Mouse (Mus musculus): ENCODE results near the gene Glrx. TPM values are rescaled to one million over a fixed set of nuclear protein-coding genes. Genes with fewer than 3 reads are reported as not detected.
"Not testable (repeated sequence)": the region's sequence is repeated elsewhere in the genome, so short reads cannot be mapped to it uniquely, and the experiment has no call there.

The Glrx gene
- polyA plus RNA-seq, 1 experiment, result 36.0 TPM

- TF ChIP-seq POLR2A (IDR thresholded peaks at IDR 0.05; ENCODE audit: borderline replicate concordance, extremely low read depth, insufficient read depth, insufficient read length, poor library complexity, severe bottlenecking), result no peak
- no peak for DNase-seq (ENCODE audit: low read depth)
Measured at GRCm38 (mm10) chr13:75865486-75866184, 26.0 kb downstream of the Glrx start.

GRCm38 (mm10) chr13:75867876-75868275, 28.2 kb downstream of the Glrx start:
- no peak for DNase-seq (ENCODE audit: low read depth)
- TF ChIP-seq CTCF (IDR thresholded peaks at IDR 0.05; ENCODE audit: borderline replicate concordance, extremely low read depth, insufficient read depth, insufficient read length) (no peak), POLR2A (IDR thresholded peaks at IDR 0.05; ENCODE audit: borderline replicate concordance, extremely low read depth, insufficient read depth, insufficient read length, poor library complexity, severe bottlenecking) (no peak)

GRCm38 (mm10) chr13:75874608-75875376, 35.1 kb downstream of the Glrx start:
- no peak for DNase-seq (ENCODE audit: low read depth)
- TF ChIP-seq POLR2A (IDR thresholded peaks at IDR 0.05; ENCODE audit: borderline replicate concordance, extremely low read depth, insufficient read depth, insufficient read length, poor library complexity, severe bottlenecking), result no peak
- TF ChIP-seq CTCF (IDR thresholded peaks at IDR 0.05; ENCODE audit: borderline replicate concordance, extremely low read depth, insufficient read depth, insufficient read length), result no peak

GRCm38 (mm10) chr13:75876188-75876587, 36.5 kb downstream of the Glrx start:
- DNase-seq (ENCODE audit: low read depth), result not testable (repeated sequence)

GRCm38 (mm10) chr13:75876592-75876991, 36.9 kb downstream of the Glrx start:
- DNase-seq (ENCODE audit: low read depth), result no peak
- no peak for TF ChIP-seq POLR2A (IDR thresholded peaks at IDR 0.05; ENCODE audit: borderline replicate concordance, extremely low read depth, insufficient read depth, insufficient read length, poor library complexity, severe bottlenecking)
- TF ChIP-seq CTCF (IDR thresholded peaks at IDR 0.05; ENCODE audit: borderline replicate concordance, extremely low read depth, insufficient read depth, insufficient read length), result no peak

- TF ChIP-seq CTCF (IDR thresholded peaks at IDR 0.05; ENCODE audit: borderline replicate concordance, extremely low read depth, insufficient read depth, insufficient read length), result peak; percentile 63; the same call in 1 of the 2 replicates
- no peak for TF ChIP-seq POLR2A (IDR thresholded peaks at IDR 0.05; ENCODE audit: borderline replicate concordance, extremely low read depth, insufficient read depth, insufficient read length, poor library complexity, severe bottlenecking)
- peak; percentile 83 for DNase-seq (ENCODE audit: low read depth)
Measured at GRCm38 (mm10) chr13:75877907-75878306, 38.2 kb downstream of the Glrx start.

- no peak for TF ChIP-seq CTCF (IDR thresholded peaks at IDR 0.05; ENCODE audit: borderline replicate concordance, extremely low read depth, insufficient read depth, insufficient read length)
- no peak for TF ChIP-seq POLR2A (IDR thresholded peaks at IDR 0.05; ENCODE audit: borderline replicate concordance, extremely low read depth, insufficient read depth, insufficient read length, poor library complexity, severe bottlenecking)
- DNase-seq (ENCODE audit: low read depth), result no peak
Measured at GRCm38 (mm10) chr13:75879756-75880155, 40.1 kb downstream of the Glrx start.

GRCm38 (mm10) chr13:75880501-75880900, 40.8 kb downstream of the Glrx start:
- no peak for TF ChIP-seq CTCF (IDR thresholded peaks at IDR 0.05; ENCODE audit: borderline replicate concordance, extremely low read depth, insufficient read depth, insufficient read length)
- no peak for TF ChIP-seq POLR2A (IDR thresholded peaks at IDR 0.05; ENCODE audit: borderline replicate concordance, extremely low read depth, insufficient read depth, insufficient read length, poor library complexity, severe bottlenecking)
- DNase-seq (ENCODE audit: low read depth), result peak; percentile 81

GRCm38 (mm10) chr13:75883792-75884191, 44.1 kb downstream of the Glrx start:
- TF ChIP-seq CTCF (IDR thresholded peaks at IDR 0.05; ENCODE audit: borderline replicate concordance, extremely low read depth, insufficient read depth, insufficient read length) (no peak), POLR2A (IDR thresholded peaks at IDR 0.05; ENCODE audit: borderline replicate concordance, extremely low read depth, insufficient read depth, insufficient read length, poor library complexity, severe bottlenecking) (no peak)

GRCm38 (mm10) chr13:75891868-75892267, 52.2 kb downstream of the Glrx start:
- no peak for TF ChIP-seq CTCF (IDR thresholded peaks at IDR 0.05; ENCODE audit: borderline replicate concordance, extremely low read depth, insufficient read depth, insufficient read length)
- no peak for DNase-seq (ENCODE audit: low read depth)

More at GRCm38 (mm10) chr13:75883792-75884191, 44.1 kb downstream of the Glrx start:
- DNase-seq (ENCODE audit: low read depth), result no peak

- no peak for TF ChIP-seq CTCF (IDR thresholded peaks at IDR 0.05; ENCODE audit: borderline replicate concordance, extremely low read depth, insufficient read depth, insufficient read length)
- TF ChIP-seq POLR2A (IDR thresholded peaks at IDR 0.05; ENCODE audit: borderline replicate concordance, extremely low read depth, insufficient read depth, insufficient read length, poor library complexity, severe bottlenecking), result no peak
- no peak for DNase-seq (ENCODE audit: low read depth)
Measured at GRCm38 (mm10) chr13:75892291-75892690, 52.6 kb downstream of the Glrx start.

GRCm38 (mm10) chr13:75892876-75893275, 53.2 kb downstream of the Glrx start:
- TF ChIP-seq CTCF (IDR thresholded peaks at IDR 0.05; ENCODE audit: borderline replicate concordance, extremely low read depth, insufficient read depth, insufficient read length) (no peak), POLR2A (IDR thresholded peaks at IDR 0.05; ENCODE audit: borderline replicate concordance, extremely low read depth, insufficient read depth, insufficient read length, poor library complexity, severe bottlenecking) (no peak)
- no peak for DNase-seq (ENCODE audit: low read depth)

Other genes with a start within 250 kb of the Glrx start
- 1.0 and 1.9 TPM in 2 replicates for gene Ell2, start 133.1 kb upstream of the Glrx start, polyA plus RNA-seq (2012; rRNA removed)
- gene Rhobtb3, start 104.1 kb downstream of the Glrx start, polyA plus RNA-seq (2012; rRNA removed), result 22.4 and 25.3 TPM in 2 replicates
- 0.47 and 0.56 TPM in 2 replicates for gene Spata9, start 127.3 kb downstream of the Glrx start, polyA plus RNA-seq (2012; rRNA removed)
- gene Rfesd, start 178.9 kb downstream of the Glrx start, polyA plus RNA-seq (2012; rRNA removed), result 10.8 TPM in 2 replicates
- 0.95 and 1.0 TPM in 2 replicates for gene Gpr150, start 217.1 kb downstream of the Glrx start, polyA plus RNA-seq (2012; rRNA removed)

Measured in brain, embryonic 14.5 days (tissue).